Mouse (Mus musculus): ENCODE data around the gene Kazald1.

The Kazald1 gene

GRCm38 (mm10) chr19:45074580-45075322, at the start of gene Kazald1:
Gene Kazald1, plus strand, starts transcription at chr19:45075241.
- ChIA-PET CTCF (interaction anchor here (0.6 to 5.3 kb wide), 68 partner anchors 9 to 1019 kb away, joined by 3 to 100 read pairs (median 5); partner anchors contain the start of genes Sfxn3 (in 3 of the 4), Hif1an (in 1 of the 4), Lzts2 (in 1 of the 4) and Pdzd7 (in 1 of the 4)), POLR2A (interaction anchor here (0.5 to 4.9 kb wide), 114 partner anchors 8 to 792 kb away, joined by 3 to 116 read pairs (median 4); partner anchors contain the start of genes Sfxn3 (in 3 of the 4), Twnk (in 3 of the 4), Lzts2 (in 2 of the 4) and Tlx1 (in 2 of the 4))

DNA sequence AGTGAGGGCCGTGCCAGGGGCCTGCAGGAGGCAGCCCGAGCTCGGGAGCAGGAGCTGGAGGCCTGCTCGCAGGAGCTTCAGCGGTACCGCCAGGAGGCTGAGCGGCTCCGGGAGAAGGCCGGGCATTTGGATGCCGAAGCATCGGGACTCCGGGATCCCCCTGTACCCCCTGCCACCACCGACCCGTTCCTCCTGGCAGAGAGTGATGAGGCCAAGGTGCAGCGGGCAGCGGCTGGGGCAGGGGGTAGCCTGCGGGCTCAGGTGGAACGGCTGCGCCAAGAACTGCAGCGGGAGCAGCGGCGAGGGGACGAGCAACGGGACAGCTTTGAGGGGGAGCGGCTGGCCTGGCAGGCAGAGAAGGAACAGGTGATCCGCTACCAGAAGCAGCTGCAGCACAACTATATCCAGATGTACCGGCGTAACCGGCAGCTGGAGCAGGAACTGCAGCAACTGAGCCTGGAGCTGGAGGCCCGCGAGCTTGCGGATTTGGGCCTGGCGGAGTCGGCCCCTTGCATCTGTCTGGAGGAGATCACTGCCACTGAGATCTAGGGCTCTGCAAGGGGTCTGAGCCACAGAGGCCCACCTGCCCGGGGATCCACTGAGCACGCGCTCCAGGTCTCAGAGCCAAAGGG, 49.0 kb upstream of the Kazald1 start:
- ChIA-PET CTCF (interaction anchor here (0.6 to 16.0 kb wide), 10 partner anchors 9 to 151 kb away, joined by 3 to 523 read pairs (median 4); partner anchors contain the start of genes Lzts2 (in 2 of the 4), Mrpl43 (in 2 of the 4), Sfxn3 (in 2 of the 4) and Twnk (in 2 of the 4)), POLR2A (interaction anchor here in 3 of 4 experiments (1.0 to 10.9 kb wide), 13 partner anchors 10 to 119 kb away, joined by 3 to 152 read pairs (median 6); partner anchors contain the start of genes Lzts2 (in 2 of the 3), Twnk (in 2 of the 3), Kazald1 (in 1 of the 3) and Mrpl43 (in 1 of the 3))

GRCm38 (mm10) chr19:45026958-45027670, 47.9 kb upstream of the Kazald1 start:
- ChIA-PET CTCF (interaction anchor here (0.5 to 16.0 kb wide), 11 partner anchors 10 to 831 kb away, joined by 3 to 523 read pairs (median 7); partner anchors contain the start of genes Lzts2 (in 3 of the 4), Mrpl43 (in 2 of the 4), Sfxn3 (in 2 of the 4) and Twnk (in 2 of the 4)), POLR2A (interaction anchor here in 3 of 4 experiments (0.6 to 10.9 kb wide), 17 partner anchors 10 to 449 kb away, joined by 3 to 152 read pairs (median 4); partner anchors contain the start of genes Lzts2 (in 2 of the 3), Twnk (in 2 of the 3), Kazald1 (in 1 of the 3) and Mrpl43 (in 1 of the 3))

DNA sequence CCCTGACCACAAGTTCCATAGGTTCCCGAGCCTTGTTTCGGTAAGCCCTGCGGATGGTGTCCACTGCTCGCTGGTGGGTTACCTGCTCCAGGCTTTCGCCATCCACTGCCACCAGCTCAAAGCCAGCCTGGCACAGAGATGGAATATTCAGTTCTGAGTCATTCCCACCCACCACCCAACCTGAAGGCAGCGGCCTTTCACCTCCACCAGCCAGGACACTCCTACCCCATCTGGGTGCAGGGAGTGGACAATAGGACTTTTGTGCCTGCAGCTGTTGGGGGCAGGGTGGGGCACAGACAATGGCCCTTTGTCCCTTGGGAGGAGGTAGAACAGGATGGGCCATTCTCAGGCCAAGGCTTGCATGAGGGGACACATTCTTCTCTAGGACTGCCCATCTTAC, 47.2 kb upstream of the Kazald1 start:
- ChIA-PET POLR2A (interaction anchor here in 3 of 4 experiments (0.5 to 10.9 kb wide), 13 partner anchors 9 to 1369 kb away, joined by 3 to 152 read pairs (median 4); partner anchors contain the start of genes Lzts2 (in 2 of the 3), Mrpl43 (in 1 of the 3), Sema4g (in 1 of the 3) and Twnk (in 1 of the 3)), CTCF (interaction anchor here (0.7 to 16.0 kb wide), 13 partner anchors 9 to 273 kb away, joined by 3 to 523 read pairs (median 5); partner anchors contain the start of genes Lzts2 (in 3 of the 4), Mrpl43 (in 2 of the 4), Sfxn3 (in 2 of the 4) and Twnk (in 2 of the 4))

DNA sequence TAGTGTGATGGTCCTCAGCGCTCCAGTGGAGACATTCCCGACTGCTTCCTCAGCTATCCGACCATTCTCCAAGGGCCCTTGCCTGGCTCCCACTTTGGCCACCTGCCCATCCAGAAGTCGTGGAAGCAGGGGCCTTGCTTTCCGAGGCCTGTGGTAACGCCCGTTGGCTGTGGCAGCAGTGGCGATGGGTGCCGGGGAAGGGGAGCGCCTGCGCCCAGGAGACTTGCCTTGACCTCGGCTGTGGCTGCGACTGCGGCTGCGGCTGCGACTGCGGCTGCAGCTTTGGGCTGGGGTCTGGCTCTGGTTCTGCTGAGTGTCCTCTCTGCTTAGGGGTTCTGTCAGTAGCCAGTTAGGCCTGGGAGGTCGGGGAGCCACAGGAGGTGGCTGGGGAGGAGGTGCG, 46.3 kb upstream of the Kazald1 start:
- ChIA-PET POLR2A (interaction anchor here in 3 of 4 experiments (0.8 to 10.9 kb wide), 14 partner anchors 9 to 450 kb away, joined by 3 to 152 read pairs (median 4); partner anchors contain the start of genes Lzts2 (in 2 of the 3), Twnk (in 2 of the 3), Mrpl43 (in 1 of the 3) and Sema4g (in 1 of the 3)), CTCF (interaction anchor here (0.6 to 16.0 kb wide), 20 partner anchors 8 to 697 kb away, joined by 3 to 523 read pairs (median 6); partner anchors contain the start of genes Lzts2 (in 3 of the 4), Mrpl43 (in 2 of the 4), Sfxn3 (in 2 of the 4) and Twnk (in 2 of the 4))

DNA sequence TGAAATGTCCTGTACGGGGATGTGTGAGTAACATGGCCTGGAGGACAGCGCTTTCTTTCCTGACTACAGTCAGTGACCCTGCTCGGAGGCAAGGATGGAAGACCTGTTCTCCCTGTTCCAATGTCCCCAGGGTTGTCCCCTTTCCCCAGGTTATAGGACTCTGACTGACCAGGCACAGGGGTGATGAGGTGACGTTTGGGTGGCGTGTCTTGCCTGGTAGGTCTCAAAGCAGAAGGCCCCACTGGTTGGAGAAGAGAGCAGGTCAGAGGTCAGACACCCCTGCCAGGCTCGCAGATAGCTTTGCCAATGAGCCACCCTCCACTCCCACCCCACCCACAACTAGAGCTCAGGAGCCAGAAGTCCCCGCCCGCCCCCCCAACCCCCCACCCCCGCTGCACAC, 45.5 kb upstream of the Kazald1 start:
- CTCF ChIA-PET: interaction anchor here (0.5 to 16.0 kb wide), 86 partner anchors 9 to 665 kb away, joined by 3 to 523 read pairs (median 8); partner anchors contain the start of genes Lzts2 (in 4 of the 4), Sfxn3 (in 4 of the 4), Kazald1 (in 3 of the 4) and Mrpl43 (in 3 of the 4)
- POLR2A ChIA-PET: interaction anchor here in 3 of 4 experiments (1.0 to 10.9 kb wide), 15 partner anchors 12 to 56 kb away, joined by 3 to 152 read pairs (median 9); partner anchors contain the start of genes Kazald1 (in 2 of the 3), Lzts2 (in 2 of the 3), Sfxn3 (in 2 of the 3) and Mrpl43 (in 1 of the 3)

- ChIA-PET CTCF (interaction anchor here (0.6 to 16.0 kb wide), 107 partner anchors 8 to 1375 kb away, joined by 3 to 523 read pairs (median 8); partner anchors contain the start of genes Lzts2 (in 4 of the 4), Pdzd7 (in 4 of the 4), Sfxn3 (in 4 of the 4) and Kazald1 (in 3 of the 4)), POLR2A (interaction anchor here in 3 of 4 experiments (0.6 to 10.9 kb wide), 19 partner anchors 9 to 966 kb away, joined by 3 to 152 read pairs (median 8); partner anchors contain the start of genes Kazald1 (in 2 of the 3), Lzts2 (in 2 of the 3), Sfxn3 (in 2 of the 3) and Mrpl43 (in 1 of the 3))
Measured at GRCm38 (mm10) chr19:45030111-45030510, 44.9 kb upstream of the Kazald1 start.

- POLR2A ChIA-PET: interaction anchor here in 3 of 4 experiments (0.6 to 10.9 kb wide), 35 partner anchors 10 to 468 kb away, joined by 3 to 152 read pairs (median 4); partner anchors contain the start of genes Kazald1 (in 3 of the 3), Lzts2 (in 2 of the 3), Mrpl43 (in 2 of the 3) and Sfxn3 (in 2 of the 3)
- CTCF ChIA-PET: interaction anchor here (0.6 to 16.0 kb wide), 192 partner anchors 8 to 623 kb away, joined by 3 to 523 read pairs (median 5); partner anchors contain the start of genes Lzts2 (in 4 of the 4), Pdzd7 (in 4 of the 4), Sfxn3 (in 4 of the 4) and Twnk (in 4 of the 4)
Measured at GRCm38 (mm10) chr19:45030746-45031693, 44.0 kb upstream of the Kazald1 start.

GRCm38 (mm10) chr19:45031780-45032179, 43.3 kb upstream of the Kazald1 start:
- ChIA-PET CTCF (interaction anchor here (0.6 to 16.0 kb wide), 104 partner anchors 8 to 613 kb away, joined by 3 to 523 read pairs (median 7); partner anchors contain the start of genes Lzts2 (in 4 of the 4), Pdzd7 (in 4 of the 4), Sfxn3 (in 4 of the 4) and Kazald1 (in 3 of the 4)), POLR2A (interaction anchor here in 3 of 4 experiments (1.0 to 10.9 kb wide), 22 partner anchors 10 to 469 kb away, joined by 3 to 152 read pairs (median 8); partner anchors contain the start of genes Kazald1 (in 2 of the 3), Lzts2 (in 2 of the 3), Mrpl43 (in 2 of the 3) and Sfxn3 (in 2 of the 3))

DNA sequence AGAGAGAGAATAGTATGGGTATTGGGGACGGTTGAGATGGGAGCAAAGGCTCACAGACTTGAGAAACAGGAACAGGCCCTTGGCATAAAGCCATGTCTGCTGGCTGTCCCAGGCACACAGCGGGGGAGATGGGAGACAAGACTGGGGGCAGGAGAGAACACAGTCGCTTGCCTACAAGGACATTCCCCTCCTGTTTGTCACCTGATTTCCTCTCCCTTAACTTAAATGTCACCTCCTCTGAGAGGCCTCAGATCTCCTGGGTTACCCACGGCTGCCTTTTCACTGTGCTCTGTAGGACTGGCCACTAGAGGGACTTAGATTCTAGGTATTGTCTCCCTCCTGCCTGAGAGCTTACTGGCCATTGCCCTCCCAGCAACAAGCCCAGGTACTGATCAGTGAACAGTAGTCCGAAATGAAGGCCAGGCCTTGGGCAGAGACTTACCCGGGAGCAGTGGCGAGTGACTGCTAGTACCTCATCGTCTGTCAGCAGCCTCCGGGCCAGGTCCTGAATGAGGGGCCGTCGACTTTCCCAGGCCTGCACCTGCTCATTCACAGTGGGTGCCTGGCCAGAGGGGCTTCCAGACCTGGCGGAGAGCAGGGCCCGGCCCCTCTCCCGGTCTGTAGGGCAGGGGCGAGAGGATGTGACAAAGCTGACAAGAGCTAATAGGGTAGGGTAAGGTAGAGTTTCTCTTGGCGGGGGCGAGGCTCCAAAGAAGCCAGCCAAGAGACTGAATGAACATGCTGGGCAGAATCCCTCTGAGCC, 42.3 kb upstream of the Kazald1 start:
- ChIA-PET POLR2A (interaction anchor here in 3 of 4 experiments (0.6 to 10.9 kb wide), 7 partner anchors 12 to 42 kb away, joined by 3 to 152 read pairs (median 3); partner anchors contain the start of genes Sfxn3 (in 2 of the 3), Kazald1 (in 1 of the 3) and Lzts2 (in 1 of the 3)), CTCF (interaction anchor here (0.6 to 16.0 kb wide), 41 partner anchors 9 to 1994 kb away, joined by 3 to 523 read pairs (median 10); partner anchors contain the start of genes Kazald1 (in 3 of the 4), Lzts2 (in 3 of the 4), Mrpl43 (in 3 of the 4) and Pdzd7 (in 3 of the 4))

DNA sequence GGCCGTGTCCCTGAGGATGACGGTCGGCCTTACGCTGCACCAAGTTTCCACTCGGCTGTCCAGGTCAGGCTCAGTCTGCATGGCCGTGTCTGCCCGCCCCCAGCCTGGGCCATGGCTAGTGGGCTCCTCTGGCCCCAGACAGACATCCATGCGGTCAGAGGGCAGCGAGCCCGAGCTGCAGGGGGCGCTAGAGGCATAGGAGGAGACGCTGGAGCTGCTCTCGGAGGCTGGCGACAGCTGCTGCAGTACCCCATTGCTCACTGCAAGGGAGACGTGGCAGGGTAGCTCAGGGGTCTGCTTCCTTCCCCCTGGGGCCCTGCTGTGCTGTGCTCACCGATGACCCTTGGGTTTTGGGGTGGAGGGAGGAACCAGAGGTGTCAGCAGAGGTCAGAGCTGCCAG, 38.2 kb upstream of the Kazald1 start:
- ChIA-PET POLR2A (interaction anchor here (0.5 to 3.8 kb wide), 23 partner anchors 8 to 354 kb away, joined by 3 to 33 read pairs (median 3); partner anchors contain the start of genes Kazald1 (in 4 of the 4), Sfxn3 (in 2 of the 4), Lzts2 (in 1 of the 4) and Mrpl43 (in 1 of the 4)), CTCF (interaction anchor here (0.5 to 16.0 kb wide), 69 partner anchors 9 to 842 kb away, joined by 3 to 523 read pairs (median 4); partner anchors contain the start of genes Sfxn3 (in 4 of the 4), Kazald1 (in 2 of the 4), Lzts2 (in 2 of the 4) and Pdzd7 (in 2 of the 4))

GRCm38 (mm10) chr19:45038198-45038597, 36.8 kb upstream of the Kazald1 start:
- CTCF ChIA-PET: interaction anchor here in 3 of 4 experiments (0.5 to 16.0 kb wide), 21 partner anchors 8 to 294 kb away, joined by 3 to 523 read pairs (median 8); partner anchors contain the start of genes Kazald1 (in 2 of the 3), Pdzd7 (in 2 of the 3), Sfxn3 (in 2 of the 3) and Lzts2 (in 1 of the 3)
- POLR2A ChIA-PET: interaction anchor here in 2 of 4 experiments (0.6 to 3.8 kb wide), 12 partner anchors 9 to 111 kb away, joined by 3 to 33 read pairs (median 6); partner anchors contain the start of genes Sfxn3 (in 2 of the 2), Kazald1 (in 1 of the 2) and Pdzd7 (in 1 of the 2)

DNA sequence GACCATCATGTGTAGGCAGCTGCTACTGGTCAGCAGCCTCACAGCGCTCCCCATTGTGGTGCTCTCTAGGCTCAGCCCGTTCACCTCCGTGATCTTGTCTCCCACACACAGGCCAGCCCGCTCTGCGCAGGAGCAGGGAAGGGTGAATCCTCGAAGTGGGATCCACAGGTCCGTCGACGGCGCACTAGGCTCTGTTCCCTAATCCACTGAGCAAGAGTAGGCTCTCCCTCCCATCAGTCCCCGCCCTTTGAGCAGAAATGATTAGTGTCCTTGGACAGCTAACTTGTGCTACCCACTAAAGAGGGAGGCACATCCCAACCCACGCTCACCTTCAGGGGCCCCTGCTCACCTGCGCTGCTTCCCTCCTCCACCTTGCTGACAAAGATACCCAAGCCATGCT, 34.8 kb upstream of the Kazald1 start:
- CTCF ChIA-PET: interaction anchor here (0.6 to 15.3 kb wide), 6 partner anchors 8 to 121 kb away, joined by 4 to 273 read pairs (median 30); no protein-coding TSS in a partner anchor
- POLR2A ChIA-PET: interaction anchor here in 2 of 4 experiments (1.0 to 3.8 kb wide), 2 partner anchors 36 to 51 kb away, joined by 3 to 21 read pairs; partner anchors contain the start of genes Kazald1 (in 1 of the 2) and Sema4g (in 1 of the 2)

All from embryonic stem cell, embryonic (primary cell).